Mouse (Mus musculus): ENCODE data around the gene Cux2.

Gene Cux2

DNA sequence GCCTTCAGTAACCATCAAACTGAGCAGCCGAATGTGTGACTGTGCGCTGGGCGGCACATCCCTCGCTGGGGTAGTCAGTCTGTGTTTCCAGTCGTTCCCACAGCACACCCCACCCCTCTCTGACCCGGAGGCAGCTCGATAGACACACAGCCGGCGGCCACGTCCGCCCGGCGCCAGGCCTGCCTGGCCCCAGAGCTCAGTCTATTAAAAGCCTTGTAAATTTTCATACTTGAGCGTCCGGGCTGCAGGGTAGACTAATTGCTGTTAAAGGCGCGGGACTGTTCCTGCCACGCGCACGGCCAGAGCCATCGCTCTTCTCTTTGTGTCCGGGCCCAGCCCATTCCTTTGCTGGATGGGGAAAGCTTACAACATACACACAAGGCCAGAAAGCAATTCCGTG, 135.9 kb downstream of the Cux2 start:
- no peak for DNase-seq

DNA sequence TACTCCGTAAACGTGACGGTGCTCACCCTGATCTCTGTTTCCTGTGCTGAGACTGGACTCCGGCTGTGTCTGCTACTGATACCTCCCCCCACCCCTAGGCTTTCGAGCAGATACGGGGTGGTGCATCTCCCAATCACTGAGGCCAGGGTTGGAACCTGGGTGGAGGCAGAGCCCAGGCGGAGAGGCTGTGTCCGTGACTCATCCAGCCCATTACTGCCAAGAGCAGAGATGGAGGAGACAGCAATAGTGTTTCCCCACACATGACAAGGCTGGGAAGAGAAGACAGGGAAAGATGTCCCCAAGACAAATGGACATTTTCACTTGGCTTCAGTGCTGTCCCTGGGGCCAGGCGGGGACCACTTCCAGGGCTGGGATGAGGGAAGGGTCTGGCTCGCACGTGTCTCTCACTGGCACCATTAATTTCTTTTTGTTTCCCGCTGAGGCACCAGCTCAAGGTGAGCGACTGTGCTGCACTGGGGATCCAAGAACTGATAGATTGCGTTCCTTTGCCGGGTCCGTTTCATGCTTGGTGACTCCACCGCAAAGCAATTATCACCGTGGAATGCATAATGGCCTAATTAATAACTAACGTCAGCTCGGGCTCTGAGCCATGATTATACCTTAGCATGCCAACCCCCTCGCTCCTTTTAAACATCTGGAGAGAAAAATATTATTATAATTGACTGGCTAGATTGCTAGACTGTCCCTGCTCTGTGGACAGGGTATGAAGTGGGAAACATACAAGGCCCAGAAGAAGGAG, 140.5 kb downstream of the Cux2 start:
- no peak for DNase-seq

DNA sequence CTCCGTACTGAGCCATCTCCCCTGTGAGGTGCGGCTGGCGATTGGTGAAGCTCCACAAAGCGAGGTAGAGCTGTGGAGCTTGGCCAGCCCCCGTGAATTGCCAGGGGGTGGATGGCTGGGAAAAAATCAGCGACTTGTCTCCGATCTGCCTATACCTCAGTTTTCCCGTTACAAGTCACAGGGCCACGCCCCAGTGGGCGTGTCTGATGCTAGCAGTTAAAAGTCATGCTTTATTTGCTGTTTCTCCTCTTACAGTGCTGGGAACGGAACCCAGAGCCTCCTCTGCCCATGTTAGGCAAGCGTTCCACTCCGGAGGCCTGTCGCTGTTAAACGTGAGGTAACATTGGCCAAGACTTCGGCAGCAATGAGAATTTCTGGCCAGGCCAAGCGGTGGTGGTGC, 144.2 kb downstream of the Cux2 start:
- no peak for DNase-seq

DNA sequence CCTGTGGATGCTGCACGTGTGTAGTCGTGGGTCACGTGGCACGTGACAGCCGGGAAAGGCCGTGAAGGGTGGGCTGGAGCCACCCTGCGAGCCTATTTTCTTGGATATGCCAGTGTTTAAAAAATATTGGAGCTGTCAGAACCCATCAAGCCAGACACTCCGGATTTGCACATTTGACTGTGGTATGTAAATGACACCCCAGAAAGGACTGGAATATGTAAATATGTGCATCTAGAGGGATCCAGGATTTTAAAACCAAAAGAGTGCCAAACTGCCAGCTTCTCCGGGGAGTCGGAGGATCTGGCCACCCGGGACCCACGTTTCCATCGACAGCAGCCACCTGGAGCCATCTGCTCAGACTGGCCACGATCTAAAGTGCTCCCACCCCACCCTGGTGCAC, 145.1 kb downstream of the Cux2 start:
- DNase-seq = no peak

DNA sequence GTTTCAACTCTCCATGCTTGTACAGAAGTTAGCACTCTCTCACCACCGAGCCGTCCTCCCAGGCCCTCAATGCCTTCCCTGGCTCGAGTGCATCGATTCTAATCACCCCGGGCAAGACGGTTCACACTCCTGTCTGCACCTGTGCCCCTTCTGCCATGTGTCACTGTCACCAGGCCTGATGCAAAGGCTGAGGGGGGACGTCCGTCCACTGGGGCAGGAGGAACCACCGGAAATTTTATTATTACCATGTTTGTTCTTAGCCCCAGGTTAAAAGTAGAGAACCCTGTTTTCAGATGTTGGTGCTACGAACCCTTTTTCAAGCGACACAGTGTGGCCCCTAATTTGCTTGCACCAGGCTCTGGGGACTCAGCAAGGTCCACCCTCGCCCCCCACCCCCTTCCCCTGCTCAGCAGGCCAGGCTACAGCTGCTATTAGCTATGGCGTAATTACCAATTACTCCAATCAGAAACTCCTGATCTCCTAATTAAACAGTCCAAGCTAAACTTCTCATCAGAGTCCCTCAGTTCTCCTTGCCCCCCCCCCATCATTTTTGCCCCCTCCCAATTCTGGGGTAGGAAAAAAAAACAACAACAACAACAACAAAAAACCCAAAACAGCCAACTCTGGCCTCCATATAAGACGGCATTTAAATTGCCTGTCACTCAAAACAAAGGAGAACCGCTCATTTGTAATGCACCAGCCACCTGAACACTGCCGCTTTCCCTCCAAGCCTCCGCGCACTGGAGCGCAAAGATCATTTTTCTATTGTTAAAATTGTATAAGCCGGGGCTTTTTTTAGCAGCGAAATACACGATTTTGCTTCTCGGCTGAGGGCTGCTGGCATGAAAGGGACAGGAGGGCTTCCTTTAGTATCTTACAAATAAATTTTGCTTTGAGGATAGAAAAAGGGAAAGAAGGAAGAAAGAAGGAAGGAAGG, 146.8 kb downstream of the Cux2 start:
- DNase-seq = no peak

DNA sequence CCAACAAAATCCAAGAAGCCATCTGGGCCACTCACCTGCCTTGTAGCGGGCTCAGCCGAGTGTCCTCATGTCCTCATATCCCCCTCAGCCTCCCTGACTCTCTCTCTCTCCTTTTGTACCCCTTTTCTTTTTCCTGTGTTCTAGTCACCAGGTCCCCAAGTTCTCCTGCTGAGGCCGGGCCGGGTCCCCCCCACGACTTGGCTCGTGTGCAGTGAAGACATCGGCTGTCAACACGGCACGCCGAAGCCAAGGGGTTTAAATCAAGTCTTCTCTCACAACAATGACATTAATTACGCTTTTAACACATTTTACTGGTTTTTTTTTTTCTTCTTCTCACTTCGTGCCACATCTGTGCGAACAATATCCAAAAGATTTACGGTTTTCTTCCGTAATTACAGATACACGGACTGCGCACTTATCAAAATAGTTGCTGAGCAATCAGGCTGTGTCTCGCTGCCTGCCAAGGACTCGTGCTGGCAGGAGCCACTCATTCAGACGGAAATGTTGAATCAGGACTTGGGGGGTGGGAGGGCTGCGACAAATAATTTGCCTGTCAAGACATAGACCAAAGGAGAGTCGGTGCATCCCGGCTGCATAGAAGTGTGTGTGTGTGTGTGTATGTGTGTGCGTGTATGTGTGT, 154.7 kb downstream of the Cux2 start:
- DNase-seq = peak; percentile 27

DNA sequence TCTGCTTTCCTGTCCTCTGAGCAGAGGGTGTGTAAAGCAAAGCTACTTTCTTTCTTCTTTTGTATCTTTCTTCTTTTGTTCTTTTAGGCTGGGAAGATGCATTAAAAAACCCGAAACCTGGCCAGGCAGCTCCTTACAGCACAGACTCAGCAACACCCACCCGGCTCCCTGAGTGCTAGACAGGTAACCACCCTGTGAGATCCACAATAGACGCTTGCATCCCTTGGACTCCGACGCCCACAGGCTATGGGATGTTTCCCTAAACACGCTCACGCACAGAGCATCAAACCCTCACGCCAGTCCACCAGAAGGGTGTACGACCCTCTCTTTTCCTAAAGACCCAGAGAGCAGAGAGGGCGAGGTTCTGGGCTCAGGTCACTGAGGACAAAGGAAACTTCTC, 155.3 kb downstream of the Cux2 start:
- DNase-seq = no peak

DNA sequence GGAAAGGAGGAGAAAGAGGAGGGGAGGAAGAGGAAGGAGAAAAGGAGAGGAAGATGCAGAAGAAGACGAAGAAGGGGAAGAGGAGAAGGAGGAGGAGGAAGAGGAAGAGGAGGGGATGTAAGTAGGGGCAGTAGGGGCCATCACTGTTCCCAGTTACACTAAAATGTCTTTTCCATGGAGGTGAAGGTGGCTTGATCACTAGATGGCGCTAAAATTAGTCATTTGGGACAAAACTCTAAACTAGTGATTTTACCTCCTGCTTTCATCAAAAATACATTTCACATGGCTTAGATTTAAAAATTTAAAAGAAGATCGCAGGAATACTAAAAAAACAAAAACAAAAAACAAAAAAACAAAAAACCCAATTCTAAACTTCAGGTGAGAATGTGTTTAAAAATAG, 156.3 kb downstream of the Cux2 start:
- peak; percentile 28 for DNase-seq

DNA sequence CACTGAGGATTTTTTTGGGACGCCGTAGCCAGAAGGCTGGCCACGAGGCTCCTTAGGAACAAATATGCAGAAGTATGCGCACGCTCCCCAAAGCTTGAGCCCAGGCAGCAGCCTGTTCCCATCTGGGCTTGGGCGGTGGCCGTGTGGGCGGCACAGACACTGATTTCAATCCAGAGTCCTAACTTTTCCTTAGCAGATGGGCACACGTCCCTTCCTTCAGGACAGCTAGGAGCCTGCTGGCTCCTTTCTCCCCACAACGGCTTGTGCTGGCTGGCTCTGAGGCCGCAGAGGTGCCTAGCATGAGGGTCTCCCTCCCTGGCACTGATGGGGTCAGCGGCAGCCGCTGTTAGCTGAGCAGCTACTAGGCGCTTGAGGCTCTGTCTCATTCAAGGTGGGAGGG, 157.6 kb downstream of the Cux2 start:
- DNase-seq = no peak

DNA sequence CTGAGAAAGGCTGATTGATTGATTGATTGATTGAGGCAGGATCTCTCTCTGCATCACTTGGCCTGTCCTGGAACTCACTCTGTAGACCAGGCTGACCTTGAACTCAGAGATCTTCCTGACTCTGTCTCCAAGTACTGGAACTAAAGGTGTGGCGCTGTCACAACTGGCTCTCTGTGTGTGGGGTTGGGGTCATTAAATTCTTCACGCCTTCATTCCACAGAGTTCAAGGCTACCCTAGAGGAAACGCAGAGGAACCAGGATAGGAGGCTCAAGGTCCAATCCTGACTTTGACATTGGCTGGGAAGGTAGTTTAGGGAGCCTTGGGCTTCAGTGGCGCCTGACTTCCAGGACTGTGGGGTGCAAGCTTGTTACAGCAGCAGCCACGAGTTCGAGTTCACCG, 159.0 kb downstream of the Cux2 start:
- DNase-seq = no peak

DNA sequence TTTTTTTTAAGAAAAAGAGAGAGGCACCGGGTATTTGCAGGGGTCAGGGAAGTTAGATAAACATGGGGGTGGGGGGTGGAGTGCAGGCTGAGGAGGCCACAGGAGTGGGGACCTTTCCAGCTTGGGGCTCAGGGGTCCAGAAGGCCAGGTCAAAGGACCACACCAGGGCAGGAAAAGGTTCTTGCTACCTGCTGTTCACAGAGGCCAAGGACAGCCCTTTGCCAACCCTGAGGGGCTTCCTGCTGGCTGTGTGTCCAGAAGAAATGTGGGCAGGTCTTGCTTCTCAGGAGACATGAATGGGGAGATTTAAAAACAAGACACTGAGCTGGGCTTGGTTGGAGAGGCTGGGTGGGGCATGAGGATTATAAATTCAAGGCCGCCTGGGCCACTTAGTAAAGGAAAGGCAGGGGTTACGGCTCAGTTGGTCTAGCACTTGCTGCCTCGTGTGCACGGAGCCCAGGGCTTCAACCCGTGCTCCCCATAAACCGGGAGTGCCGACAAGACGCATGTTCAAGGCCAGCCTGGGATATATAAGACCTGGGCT, 160.0 kb downstream of the Cux2 start:
- no peak for DNase-seq

DNA sequence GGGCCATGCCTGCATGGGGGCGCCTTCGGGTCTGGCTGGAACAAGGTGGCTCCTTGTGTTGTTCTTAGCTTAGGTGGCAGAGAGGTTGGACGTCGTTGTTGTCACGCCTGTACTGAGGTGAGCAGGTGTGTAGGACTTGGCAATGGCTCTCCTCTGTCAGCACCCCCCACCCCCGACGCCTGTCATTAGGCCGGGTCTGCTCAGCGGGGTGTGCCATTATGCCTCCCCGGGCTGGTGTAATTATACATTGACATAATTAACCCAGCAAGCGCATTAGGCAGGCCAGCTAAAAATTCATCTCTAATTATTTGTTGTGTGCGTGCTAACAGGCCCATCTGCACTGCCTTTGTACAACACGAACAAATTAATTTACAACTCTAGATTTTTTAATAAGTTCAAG, 160.5 kb downstream of the Cux2 start:
- DNase-seq = no peak

DNA sequence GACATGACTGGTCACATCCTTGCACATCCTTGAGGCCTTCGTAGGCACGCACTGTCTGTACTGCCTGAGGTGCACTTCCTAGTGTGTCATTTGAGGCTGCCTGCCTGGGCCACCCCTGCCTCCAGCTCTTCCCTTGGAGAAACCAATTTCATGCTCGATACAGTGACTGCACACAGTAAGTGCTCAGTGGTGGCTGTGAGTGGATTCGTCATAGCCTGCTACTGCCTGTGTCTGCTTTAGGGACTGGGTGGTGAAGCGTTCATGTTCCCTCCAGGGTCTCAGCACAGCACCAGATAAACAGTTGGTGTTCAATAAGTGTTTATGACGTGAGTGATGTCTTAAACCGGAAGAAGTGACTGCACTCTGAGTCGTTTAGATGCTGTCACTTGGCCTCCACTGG, 166.5 kb downstream of the Cux2 start:
- DNase-seq = no peak

DNA sequence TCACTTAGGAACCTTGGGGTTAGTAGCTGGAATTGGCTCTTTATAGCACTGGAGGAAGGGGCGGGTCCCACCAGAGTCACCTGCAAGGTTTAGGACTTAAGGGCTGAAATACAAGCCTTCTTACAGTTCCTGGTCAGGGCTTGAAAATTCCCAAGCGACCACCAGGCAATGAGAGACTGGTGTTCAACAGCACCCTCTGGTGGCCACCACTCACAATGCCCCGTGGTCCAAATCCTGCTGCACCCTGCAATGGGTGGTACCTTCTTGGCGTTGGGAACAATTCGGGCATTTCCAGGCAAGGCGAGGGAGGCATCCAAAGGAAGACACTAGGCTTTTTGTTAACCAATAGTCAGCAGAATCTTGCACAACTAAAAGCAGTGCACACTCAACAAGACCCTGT, 170.7 kb downstream of the Cux2 start:
- DNase-seq = peak; percentile 57

DNA sequence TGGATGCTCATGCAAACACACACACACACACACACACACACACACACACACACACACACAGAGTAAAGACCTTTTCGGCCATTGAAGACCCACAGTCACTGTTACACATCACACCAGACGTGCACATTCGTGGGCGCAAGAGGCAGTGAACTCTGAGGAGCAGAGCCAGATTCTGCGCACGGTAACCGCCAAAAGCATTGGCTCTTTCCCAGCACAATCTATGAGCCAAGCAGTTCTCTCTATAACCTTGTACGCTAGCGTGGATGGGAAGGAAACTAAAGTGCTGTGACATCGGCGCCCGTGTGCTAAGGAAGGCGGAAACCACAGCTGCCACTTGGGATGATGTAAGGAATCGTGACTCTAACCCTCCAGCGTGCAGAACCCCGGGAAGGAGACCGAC, 171.2 kb downstream of the Cux2 start:
- DNase-seq = no peak

DNA sequence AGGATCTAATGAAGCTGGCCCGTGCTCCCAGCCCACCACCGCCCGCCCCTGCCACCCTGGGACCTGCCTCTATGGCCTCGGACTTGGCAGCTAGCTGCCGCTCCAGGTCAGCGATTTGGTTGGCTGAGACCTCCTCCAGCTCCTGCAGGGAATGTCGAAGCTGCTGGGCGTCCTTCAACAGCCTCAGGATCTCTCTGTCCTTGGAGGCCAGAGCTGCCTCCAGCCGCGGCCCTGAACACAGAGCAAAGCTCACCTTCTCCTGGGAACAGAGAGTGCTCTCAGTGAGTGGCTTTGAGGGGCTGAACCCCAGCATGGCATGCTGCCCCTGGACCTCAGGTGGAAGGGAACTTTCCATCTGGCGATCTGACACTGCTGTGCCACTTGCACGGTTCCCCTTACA, 173.0 kb downstream of the Cux2 start:
- no peak for DNase-seq

DNA sequence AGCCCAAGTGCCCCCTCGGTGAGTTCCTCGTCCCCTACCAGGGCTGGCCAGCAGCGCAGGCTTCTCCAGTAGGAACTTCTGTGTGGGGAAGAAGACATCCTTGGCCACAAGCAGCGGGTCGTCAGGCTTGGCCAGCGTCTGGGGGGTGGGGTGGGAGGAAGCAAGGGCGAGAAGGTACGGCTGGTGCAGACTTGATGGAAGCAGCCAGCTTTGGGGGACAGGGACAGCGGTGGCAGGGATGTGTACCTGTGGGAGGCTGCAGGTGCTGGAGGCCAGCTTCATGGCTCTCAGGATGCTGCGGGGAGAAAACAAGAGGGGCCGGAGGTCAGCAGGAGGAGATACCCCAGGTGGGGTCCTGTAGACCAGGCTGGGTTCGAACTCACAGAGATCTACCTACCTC, 174.9 kb downstream of the Cux2 start:
- no peak for DNase-seq

DNA sequence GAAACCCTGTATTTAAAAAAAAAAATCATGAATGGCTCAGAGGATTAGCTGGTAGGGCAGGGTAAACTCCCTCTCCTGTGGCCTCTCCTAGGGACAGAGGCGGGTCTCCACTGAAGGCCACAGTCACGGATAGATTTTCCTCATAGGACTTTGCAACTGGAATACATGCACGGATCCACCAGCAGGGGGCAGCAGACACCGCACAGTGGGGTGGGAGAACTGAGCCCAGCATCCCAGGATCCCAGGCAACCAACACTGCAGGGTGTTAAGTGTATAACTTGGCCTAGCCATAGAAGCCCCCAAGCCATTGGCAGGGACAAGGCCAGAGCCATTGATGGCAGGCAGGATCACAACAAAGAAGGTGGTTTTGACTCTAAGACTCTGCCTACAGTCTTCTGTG, 177.7 kb downstream of the Cux2 start:
- peak; percentile 90 for DNase-seq

DNA sequence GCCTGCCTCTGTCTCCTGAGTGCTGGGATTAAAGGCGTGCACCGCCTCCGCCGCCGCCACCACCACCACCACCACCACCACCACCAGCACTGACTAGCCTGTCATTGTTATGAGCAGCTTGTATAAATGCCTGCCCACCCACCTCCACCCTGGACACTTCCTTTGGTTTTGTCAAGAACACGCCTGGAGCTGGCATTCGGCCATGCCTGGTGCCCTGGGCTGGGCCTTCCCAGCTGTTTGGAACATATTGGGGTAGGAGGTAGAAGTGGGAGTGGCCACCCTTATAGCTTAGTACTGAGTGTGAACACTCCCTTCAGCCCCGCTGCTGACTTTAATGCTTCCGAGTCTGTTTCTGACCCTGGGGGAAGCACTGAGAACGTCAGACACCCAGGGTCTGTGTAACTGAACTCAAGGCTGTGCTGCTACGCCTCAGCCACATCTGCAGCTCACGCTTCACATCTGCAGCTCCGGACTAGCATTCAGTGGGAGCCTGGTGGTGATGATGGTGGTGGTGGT, 178.3 kb downstream of the Cux2 start:
- peak; percentile 73 for DNase-seq

DNA sequence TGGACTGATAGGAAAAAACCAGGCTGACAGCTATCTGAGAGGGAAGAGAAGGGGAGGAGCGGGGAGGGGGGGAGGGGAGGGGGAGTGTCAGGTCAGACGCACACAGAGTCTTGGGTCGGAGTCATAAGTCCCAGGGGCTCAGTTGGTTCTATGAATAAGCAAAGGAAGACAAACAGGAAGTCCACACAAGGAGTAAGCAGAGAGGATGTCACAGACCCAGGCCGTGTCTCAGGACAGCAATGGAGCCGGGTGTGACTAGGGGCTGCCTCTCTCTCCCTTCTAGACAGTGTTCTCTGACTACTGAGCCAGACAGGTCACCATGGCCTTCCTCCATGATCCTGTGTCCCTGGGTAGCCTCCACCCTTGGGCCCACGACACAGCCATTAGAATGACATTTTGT, 179.1 kb downstream of the Cux2 start:
- peak; percentile 43 for DNase-seq

DNA sequence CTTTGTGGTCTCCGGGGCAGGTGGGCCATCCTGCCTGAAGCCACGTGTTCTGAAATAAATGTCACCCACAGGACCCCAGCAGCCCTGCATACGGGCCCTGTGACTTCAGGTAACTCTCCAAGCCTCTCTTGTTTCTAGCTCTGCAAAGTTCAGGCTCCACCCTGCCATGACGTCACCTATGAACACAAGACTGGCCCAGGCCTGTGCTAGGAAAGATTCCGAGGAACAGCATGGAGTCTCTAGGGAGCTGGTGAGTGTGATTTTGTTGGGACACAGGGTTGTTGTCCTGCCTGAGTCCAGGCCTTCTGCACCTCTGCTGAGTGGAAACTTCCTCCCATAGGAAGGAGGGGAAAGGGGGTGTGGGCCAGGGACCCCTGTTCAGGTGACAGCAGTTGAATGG, 181.9 kb downstream of the Cux2 start:
- no peak for DNase-seq

DNA sequence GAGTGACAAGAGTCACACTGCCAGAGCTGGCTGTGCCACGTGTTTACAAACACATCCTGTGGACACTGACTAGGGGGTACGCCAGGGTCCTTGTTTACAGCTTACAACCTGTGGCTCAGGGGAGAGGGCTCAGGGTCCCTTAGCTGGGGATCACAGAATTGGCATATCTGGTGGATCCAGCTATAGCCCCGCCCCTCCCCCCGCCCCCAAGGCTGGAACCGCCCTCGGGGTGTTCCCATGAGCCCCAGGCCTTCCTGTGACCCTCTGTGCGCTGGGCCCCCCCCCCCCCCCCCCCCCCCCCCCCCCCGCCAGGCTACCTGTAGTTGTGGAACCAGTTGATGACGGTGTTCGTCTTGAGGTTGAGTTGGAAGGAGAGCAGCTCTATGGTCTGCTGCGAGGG, 185.6 kb downstream of the Cux2 start:
- no peak for DNase-seq

DNA sequence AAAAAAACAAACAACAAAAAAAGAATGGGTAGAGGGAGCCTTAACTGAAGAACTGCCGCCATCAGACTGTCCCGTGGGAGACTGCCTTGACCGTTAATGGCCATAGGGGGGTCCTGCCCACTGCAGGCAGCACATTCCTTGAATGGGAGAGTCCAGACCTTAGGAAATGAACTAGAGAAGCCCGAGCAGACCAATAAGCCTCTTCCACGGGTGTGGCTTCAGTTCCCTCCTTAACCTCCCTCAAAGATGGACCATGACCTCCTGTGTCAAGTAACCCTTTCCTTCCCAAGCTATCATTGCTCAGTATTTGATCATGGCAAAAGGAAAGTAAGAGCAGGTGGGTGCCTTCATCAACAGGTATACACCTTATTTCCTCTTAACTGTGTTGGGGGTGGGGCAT, 187.9 kb downstream of the Cux2 start:
- no peak for DNase-seq
